Mouse (Mus musculus) ovary, postnatal 10 days (tissue): ENCODE measurements around the gene Eef1b2.

Source experiments
- DNase-seq: peaks from one replicate; pipeline ENCODE4 v3.0.0; 2022; ENCODE audit warnings: low spot score

Eef1b2 gene

DNA sequence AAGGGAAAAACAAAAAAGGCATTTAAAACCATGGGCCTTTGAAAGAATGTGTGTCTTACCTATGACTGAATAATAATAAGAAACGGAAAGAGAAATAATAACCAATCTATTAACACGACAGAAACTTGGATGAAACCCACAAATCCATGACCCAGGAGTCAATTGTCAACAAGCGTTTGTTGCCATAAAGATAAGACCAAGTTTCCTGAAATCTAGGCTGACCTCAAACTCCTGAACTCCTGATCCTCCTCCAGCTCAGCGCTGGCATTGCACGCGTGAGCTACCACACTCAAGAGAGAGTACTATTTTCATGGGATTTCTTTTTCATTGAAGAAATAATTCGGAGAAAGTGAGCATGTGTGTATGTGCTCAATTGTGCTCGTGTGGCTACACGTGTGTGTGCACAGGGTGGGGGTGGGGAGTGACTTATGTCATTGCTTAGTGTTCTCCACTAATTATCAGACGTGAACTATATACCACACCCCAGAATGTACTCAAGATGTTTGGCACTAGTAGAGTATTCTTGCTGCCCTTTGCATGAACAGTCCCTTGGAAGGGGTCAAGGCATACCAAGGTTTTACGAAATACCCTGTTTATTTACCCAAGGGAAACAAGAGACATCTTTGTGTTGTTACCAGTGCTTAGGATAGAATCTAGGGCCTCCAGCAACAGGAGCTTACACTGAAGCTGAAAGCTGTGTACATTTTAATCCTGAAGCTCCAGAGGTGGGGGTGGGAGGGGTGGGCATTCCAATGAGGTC, 15.9 kb downstream of the Eef1b2 start:
- DNase-seq, result no peak

GRCm38 (mm10) chr1:63195848-63196512, 19.4 kb downstream of the Eef1b2 start:
- DNase-seq, result no peak

DNA sequence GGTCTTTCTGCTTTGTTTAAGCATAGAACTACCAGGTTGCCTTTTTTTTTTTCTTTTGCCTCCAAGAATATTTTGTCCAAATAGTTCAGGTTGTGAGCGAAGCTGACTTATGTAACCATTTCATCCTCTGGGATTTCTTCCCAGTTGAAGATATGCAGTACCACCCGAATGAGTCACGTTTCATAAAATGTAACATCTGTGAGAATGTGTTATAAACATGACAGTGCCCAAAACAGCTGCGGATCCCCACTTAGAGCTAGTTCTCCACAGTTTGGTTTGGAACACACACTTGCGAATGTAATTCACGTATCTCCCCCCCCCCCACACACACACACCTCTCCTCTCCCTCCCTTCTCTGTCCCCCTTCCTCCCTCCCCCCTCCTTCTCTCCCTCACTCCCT, 22.8 kb downstream of the Eef1b2 start:
- DNase-seq, result no peak

DNA sequence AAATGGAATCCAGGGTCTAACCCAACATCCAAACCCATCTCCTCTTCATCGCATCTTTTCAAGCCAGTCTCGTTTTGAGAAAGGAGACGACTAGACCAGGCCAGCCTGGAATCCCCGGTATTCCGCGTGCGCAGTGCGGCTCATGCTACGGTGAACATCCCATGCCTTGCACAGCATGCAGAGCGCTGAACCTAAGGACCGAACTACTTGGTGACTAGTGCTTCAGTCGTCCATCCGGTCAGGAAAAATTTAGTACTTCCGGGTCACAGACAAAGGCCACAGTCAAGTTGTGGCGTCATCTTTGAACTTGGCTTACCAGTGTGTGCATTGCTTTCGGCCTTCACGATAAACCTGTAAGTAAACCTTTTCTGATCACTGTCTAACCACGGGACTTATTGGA, 23.7 kb downstream of the Eef1b2 start:
- DNase-seq, result no peak

- DNase-seq, result no peak
Measured at GRCm38 (mm10) chr1:63201672-63202071, 25.0 kb downstream of the Eef1b2 start.

GRCm38 (mm10) chr1:63203471-63203870, 26.8 kb downstream of the Eef1b2 start:
- no peak for DNase-seq

- no peak for DNase-seq
Measured at GRCm38 (mm10) chr1:63203950-63204659, 27.5 kb downstream of the Eef1b2 start.

- no peak for DNase-seq
Measured at GRCm38 (mm10) chr1:63204660-63205394, 28.2 kb downstream of the Eef1b2 start.

DNA sequence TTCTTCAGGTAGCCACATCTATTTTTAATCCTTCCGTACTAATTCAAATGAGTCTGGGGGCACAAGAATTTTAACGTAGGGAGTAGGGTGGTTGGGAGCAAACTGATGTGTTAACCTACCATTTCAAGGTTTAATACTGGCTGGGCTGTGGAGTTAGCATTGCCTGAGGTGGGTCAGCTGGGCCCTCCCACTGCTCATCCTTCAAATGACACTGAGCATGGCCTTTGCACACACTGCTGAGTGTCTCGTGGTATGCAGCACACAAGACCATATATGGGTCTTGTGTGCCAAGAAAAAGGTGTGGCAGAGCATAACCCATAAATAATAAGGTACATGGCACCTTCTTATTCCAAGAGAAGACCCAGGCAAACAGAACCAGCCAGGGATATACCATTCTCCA, 31.0 kb downstream of the Eef1b2 start:
- no peak for DNase-seq

DNA sequence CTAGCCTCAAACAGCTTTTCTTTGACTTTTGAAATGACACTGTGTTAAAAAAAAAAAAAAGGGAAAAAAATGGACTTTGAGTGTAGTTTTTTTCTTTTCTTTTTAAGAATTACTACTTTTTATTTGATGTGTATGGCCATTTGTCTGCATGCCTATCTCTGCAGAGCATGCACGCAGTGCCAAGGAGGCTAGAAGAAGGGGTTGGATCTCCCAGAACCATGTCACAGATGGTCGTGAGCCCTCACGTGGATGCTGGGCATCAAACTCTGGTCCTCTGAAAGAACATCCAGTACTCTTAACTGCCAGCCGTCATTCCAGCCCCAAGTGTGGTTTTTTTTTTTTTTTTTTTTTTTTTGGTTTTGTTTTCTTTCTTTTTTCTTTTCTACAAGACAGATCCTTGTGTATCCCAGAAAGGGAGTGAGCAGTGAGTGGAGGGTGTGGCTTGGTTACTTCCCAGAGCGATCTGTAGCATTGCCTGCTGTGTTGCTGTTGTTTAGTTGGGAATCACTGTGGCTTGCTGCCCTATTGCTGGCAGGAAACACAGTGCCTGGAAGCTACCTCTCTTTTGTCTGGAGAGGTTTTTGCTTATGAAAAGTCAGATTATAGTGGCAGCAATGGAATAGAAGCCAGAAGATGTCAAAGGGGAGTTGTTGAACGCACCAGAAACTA, 33.4 kb downstream of the Eef1b2 start:
- DNase-seq, result no peak

DNA sequence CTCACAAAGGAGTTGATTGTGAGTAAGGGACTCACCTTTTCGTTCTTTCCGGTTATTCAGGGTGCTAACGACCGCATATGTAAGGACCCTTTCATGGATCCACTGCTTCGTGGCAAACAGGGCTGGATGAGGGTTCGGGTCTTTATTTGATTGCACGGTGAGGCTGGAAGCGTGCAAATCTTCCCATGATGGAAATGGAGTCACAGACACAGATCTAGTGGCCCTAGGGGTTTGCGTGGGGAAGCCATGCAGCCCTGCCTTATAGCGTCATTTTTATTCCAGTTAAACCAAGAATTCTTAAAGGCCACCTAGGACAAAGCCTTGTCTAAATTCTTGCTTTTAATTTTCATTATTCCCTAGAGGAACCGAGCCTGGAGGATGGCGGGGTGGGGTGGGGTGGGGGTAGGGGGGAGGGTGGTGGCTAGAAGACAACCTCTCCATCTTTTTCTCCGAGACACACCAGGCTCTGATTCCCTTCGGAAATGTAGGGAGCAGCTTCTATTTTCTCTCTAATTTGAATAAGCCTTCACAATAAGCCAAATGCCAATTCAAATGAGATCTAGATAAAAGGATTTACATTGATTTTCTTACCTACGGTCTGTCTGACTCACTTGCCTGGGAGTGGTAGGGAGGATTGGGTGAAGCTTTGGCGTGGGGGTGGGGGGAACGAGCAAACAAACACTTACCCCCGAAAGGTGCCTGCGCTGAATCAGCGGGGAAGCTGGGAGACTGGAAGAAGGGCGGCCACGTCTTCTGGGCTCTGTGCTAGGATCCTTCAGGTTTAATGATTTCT, 37.0 kb downstream of the Eef1b2 start:
- no peak for DNase-seq

DNA sequence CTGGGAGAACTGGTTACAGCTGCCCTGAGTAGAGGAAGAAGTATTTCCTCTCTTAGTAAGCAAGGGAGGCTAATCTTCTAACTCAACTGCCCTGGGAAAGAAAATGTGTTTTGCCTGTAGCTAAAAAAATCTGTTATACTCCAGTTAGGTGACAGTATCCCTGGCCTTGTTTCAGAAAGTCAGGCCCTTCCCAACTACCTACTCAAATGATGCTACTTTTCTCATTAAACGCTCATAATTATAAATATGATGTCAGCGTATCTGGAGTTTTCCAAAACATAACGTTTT, 37.6 kb downstream of the Eef1b2 start, which contains the start of gene Gpr1:
Gene Gpr1 (minus strand): TSS at position 273 of the 288 bp plus-strand sequence.
- DNase-seq, result no peak

GRCm38 (mm10) chr1:63214631-63215030, 38.0 kb downstream of the Eef1b2 start:
- DNase-seq, result no peak

DNA sequence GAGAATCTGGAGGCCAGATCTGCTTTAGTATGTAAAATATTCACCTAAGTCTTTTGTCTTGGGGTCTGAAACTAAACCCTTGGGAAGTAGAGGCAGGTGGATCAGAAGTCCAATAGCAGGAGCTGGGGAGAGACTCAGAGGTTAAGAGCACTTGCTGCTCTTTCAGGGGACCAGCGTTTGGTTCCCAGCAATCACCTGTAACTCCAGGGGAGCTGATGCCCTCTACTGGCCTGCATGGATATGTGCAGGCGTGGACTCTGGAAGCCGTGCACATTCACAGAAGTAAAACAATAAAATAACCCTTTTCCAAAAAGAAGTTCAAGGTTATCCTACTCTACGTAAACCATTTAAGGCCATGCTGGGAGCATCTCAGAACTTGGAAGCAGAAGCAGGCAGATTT, 42.7 kb downstream of the Eef1b2 start:
- no peak for DNase-seq

- no peak for DNase-seq
Measured at GRCm38 (mm10) chr1:63225009-63225408, 48.4 kb downstream of the Eef1b2 start.

GRCm38 (mm10) chr1:63225890-63226289, 49.3 kb downstream of the Eef1b2 start:
- DNase-seq, result no peak

DNA sequence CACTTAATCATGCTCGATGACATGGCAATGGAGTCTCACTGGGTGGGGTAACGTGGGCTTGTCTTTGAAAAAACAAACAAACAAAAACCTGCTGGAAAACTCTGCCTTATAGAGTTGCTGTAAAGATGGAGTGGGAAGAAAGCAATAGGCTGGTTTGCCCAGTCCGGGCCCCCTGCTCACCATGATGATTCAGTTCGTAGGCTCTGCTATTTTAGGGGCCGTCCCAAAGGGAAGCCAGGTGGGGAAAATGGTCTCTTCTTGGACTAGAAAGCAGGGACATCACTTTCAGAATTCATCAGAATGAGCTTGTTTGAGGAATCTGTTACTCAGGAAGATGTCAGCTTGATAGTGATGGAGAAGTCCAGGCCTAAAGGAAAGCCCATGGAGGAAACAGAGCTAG, 50.6 kb downstream of the Eef1b2 start:
- no peak for DNase-seq
